Mouse (Mus musculus) liver, adult 2 months (tissue): ENCODE results near the gene Tshb.

Experiments used
- CTCF ChIP-seq: fragments of 200-500 bp; IDR thresholded peaks from 2 replicates; pipeline ENCODE4 v1.5.1; 2011; ENCODE audit warnings: low read depth, low read length, control low read depth
- POLR2A ChIP-seq: fragments of 200-500 bp; IDR thresholded peaks from 2 replicates; pipeline ENCODE4 v1.6.1; 2011; ENCODE audit warnings: low read length, control low read depth; ENCODE audit not compliant: insufficient read depth; ENCODE audit errors: extremely low read depth

DNA sequence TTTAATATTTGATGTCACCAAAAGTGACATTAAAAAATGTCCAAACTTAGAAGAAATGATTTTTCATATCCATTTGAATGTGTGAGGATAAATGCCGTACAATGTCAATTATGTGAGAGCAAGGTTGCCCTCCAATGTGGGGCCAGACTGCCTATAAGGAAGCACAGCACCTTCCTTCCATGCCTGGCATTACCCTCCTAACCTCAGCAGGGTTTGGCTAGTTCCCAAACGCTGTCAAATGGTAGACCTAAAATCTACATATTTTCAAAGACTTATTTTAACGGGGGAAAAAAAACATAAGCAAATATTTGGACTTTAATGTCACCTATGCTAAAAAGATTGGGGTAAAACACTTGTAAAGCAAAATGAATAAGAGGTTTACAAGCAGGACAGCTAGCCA, 51.4 kb downstream of the Tshb start:
- TF ChIP-seq CTCF (no peak), POLR2A (no peak)
